Mouse (Mus musculus) liver, embryonic 16.5 days (tissue): ENCODE measurements at regions not wholly inside any gene's neighbourhood (a gene's known extent, or its start where the extent isn't known, plus 50 kb on each side); places are given as distances from the start of the nearest gene placed in this dataset.
A peak's percentile ranks its signal among the peaks of the same experiment; 100 is the strongest.

Experiments
- ATAC-seq: fragments of 200-750 bp; cut with Nextera tagmentation; 2 replicates; pipeline ENCODE4 v1.8.0; 2017; ENCODE audit warnings: low read depth, mild to moderate bottlenecking, moderate number of reproducible peaks, moderate library complexity
- H3K27ac ChIP-seq: fragments of 300-500 bp; sonication (generic); 2 replicates; pipeline ENCODE4 v1.5.1; 2014; ENCODE audit warnings: mild to moderate bottlenecking, low read length
- H3K27me3 ChIP-seq: fragments of 300-500 bp; sonication (generic); 2 replicates; pipeline ENCODE4 v1.6.1; 2014; ENCODE audit warnings: low read depth, low read length, mixed read lengths; ENCODE audit not compliant: control insufficient read depth, insufficient read depth
- H3K36me3 ChIP-seq: fragments of 300-500 bp; sonication (generic); 2 replicates; pipeline ENCODE4 v1.6.1; 2014; ENCODE audit warnings: mild to moderate bottlenecking; ENCODE audit not compliant: control insufficient read depth, insufficient read depth
- H3K4me1 ChIP-seq: fragments of 300-500 bp; sonication (generic); 2 replicates; pipeline ENCODE4 v1.6.1; 2014; ENCODE audit warnings: low read depth, low read length, mixed read lengths; ENCODE audit not compliant: control insufficient read depth
- H3K4me2 ChIP-seq: fragments of 300-500 bp; sonication (generic); 2 replicates; pipeline ENCODE4 v1.6.1; 2014; ENCODE audit warnings: low read depth, low read length, mixed read lengths
- H3K4me3 ChIP-seq: fragments of 300-500 bp; sonication (generic); 2 replicates; pipeline ENCODE4 v1.5.1; 2014; ENCODE audit warnings: low read depth, mild to moderate bottlenecking, low read length
- H3K9ac ChIP-seq: fragments of 300-500 bp; sonication (generic); 2 replicates; pipeline ENCODE4 v1.6.1; 2014; ENCODE audit warnings: low read depth, low read length
- H3K9me3 ChIP-seq: fragments of 300-500 bp; sonication (generic); replicated peaks from 2 replicates; pipeline ENCODE4 v1.6.1; 2016; ENCODE audit warnings: low read length; ENCODE audit not compliant: control insufficient read depth
- WGBS: fragments of 180-500 bp; shearing (Covaris S2); extraction: QIAGEN DNeasy Blood & Tissue Kit; methylation state at CpG from one replicate; pipeline ENCODE4 v1.1.7; 2014; ENCODE audit not compliant: insufficient replicate concordance; 5-methylcytosine and 5-hydroxymethylcytosine counted together

DNA sequence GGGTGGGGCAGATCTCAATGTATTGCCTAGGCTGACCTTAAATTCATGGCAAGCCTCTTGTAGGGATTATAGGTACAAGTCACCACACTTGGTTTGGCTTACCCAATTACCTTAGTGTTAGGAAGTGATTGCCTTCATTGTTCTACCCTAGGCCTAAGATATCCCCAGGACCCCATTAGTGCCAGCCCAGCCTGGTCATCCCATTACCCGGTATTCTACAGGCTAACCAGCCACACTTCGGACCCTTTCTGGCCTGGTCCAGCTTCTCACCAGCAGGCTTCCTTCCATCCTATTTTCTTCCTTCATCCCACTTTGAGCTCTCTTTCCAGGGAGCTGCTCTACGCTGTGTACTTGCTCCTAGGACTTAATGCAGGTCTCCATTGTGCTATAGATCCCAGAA, 59.5 kb downstream of the Tex35 start:
- no peak overlapping the region for H3K27ac ChIP-seq
- H3K27me3 ChIP-seq = no peaks in the 10 kb centered on the region
- no peaks in the 10 kb centered on the region for H3K36me3 ChIP-seq
- no peaks in the 10 kb centered on the region for H3K4me1 ChIP-seq
- no peaks in the 10 kb centered on the region for H3K9me3 ChIP-seq
- 74% methylated on average over 3 of the region's 3 CpGs for WGBS
- H3K4me3 ChIP-seq = no peak overlapping the region
- no peak overlapping the region for H3K4me2 ChIP-seq
- no peak overlapping the region for H3K9ac ChIP-seq
- no peak for ATAC-seq

- no peak for ATAC-seq
- Histone ChIP-seq H3K27me3 (no peaks in the 10 kb centered on the region), H3K27ac (no peak overlapping the region), H3K4me1 (no peaks in the 10 kb centered on the region), H3K9me3 (no peaks in the 10 kb centered on the region), H3K4me3 (no peak overlapping the region), H3K36me3 (no peaks in the 10 kb centered on the region), H3K9ac (no peak overlapping the region), H3K4me2 (no peak overlapping the region)
- WGBS = 26% methylated on average over 11 of the region's 11 CpGs
These were observed 60.1 kb downstream of the Tex35 start for GRCm38 (mm10) chr1:157048201-157048923.

- H3K9me3 ChIP-seq = no peaks in the 10 kb centered on the region
- no peaks in the 10 kb centered on the region for H3K36me3 ChIP-seq
- no peak for ATAC-seq
- H3K4me2 ChIP-seq = no peak overlapping the region
- H3K4me3 ChIP-seq = no peak overlapping the region
- H3K27me3 ChIP-seq = no peaks in the 10 kb centered on the region
- 51% methylated on average over 4 of the region's 4 CpGs for WGBS
- H3K9ac ChIP-seq = no peak overlapping the region
- H3K27ac ChIP-seq = no peak overlapping the region
- no peaks in the 10 kb centered on the region for H3K4me1 ChIP-seq
These were observed 60.7 kb downstream of the Tex35 start for GRCm38 (mm10) chr1:157047751-157048200.

GRCm38 (mm10) chr1:157046760-157047182, 61.7 kb downstream of the Tex35 start:
- Histone ChIP-seq H3K27me3 (no peaks in the 10 kb centered on the region), H3K27ac (no peak overlapping the region), H3K4me2 (no peak overlapping the region), H3K4me3 (no peak overlapping the region), H3K9ac (no peak overlapping the region), H3K4me1 (no peaks in the 10 kb centered on the region), H3K36me3 (no peaks in the 10 kb centered on the region), H3K9me3 (no peaks in the 10 kb centered on the region)
- WGBS = 36% methylated on average over 4 of the region's 4 CpGs
- no peak for ATAC-seq

DNA sequence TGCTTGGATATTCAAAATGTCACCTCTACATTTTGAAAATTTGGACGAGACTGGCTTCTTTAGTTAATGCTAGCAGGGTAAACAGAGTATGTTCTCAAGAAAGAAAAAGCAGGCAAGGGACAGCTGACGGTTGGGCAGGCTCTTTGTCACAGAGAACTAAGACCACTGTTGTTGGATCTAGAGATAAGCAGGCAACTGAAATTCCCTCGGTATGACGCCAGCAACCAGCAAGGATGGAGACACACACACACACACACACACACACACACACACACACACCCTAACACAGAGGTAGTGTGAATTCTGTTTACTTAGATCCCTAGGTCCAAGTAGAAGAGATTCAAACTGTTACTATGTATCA, 68.7 kb downstream of the Tex35 start:
- H3K27me3 ChIP-seq = no peaks in the 10 kb centered on the region
- 3% methylated on average over 4 of the region's 4 CpGs for WGBS
- peak overlapping the region; percentile 62 for H3K4me2 ChIP-seq
- peak overlapping the region; percentile 86 for H3K27ac ChIP-seq
- no peak overlapping the region for H3K4me3 ChIP-seq
- no peak overlapping the region for H3K9ac ChIP-seq
- no peaks in the 10 kb centered on the region for H3K9me3 ChIP-seq
- peaks cover 17% of the 10 kb centered on the region for H3K4me1 ChIP-seq
- peak; percentile 17; the same call in 1 of the 2 replicates for ATAC-seq
- no peaks in the 10 kb centered on the region for H3K36me3 ChIP-seq

DNA sequence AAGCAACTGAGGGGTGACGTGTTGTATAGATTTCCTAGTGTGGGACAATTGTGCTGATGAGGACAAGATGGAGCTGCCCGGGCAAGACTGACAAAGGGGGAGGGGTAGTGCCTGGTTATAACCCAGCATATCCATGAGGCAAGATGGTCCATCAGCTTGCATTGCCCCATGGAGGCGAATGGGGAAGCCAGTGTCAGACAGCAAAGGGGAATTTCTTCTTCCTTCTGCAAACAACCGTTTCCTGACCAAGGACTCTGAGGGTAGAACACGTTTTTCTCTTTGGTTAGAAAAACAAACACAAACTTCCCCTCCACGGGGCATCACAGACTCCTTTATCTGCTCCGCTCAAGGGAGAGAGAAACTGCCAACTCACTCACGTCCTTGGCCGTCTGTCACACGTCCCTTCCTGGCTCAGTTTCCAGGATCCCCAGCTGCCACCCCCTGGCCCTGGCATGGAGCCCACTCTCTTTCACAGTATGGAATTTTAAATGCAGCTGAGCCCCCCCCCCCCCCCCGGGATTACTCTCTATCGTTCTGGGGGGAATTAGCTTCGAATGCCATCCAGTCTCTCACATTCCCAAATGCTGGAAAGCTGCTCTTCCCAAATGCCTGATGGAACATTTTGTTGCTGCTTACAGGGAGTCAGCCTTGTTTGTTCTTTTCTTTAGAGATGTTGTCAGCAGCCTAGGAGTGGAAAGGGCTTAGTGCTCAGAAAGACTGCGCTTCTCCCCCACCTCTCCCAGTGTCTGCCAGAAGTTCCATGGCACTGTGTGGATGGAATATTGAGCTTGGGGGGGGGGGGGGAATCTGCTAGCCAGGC, 69.3 kb downstream of the Tex35 start:
- no peaks in the 10 kb centered on the region for H3K27me3 ChIP-seq
- no peaks in the 10 kb centered on the region for H3K9me3 ChIP-seq
- ATAC-seq = peak; percentile 95
- H3K4me2 ChIP-seq = peak overlapping the region; percentile 62
- H3K9ac ChIP-seq = peak overlapping the region; percentile 54
- H3K27ac ChIP-seq = peak overlapping the region; percentile 86
- WGBS = 3% methylated on average over 14 of the region's 14 CpGs
- H3K36me3 ChIP-seq = no peaks in the 10 kb centered on the region
- peaks cover 17% of the 10 kb centered on the region for H3K4me1 ChIP-seq
- H3K4me3 ChIP-seq = peak overlapping the region; percentile 33

- H3K4me3 ChIP-seq = no peak overlapping the region
- no peak overlapping the region; the same call in 1 of the 2 replicates for H3K9ac ChIP-seq
- WGBS = 58% methylated on average over 14 of the region's 14 CpGs
- peak overlapping the region; percentile 62 for H3K4me2 ChIP-seq
- no peaks in the 10 kb centered on the region for H3K36me3 ChIP-seq
- H3K9me3 ChIP-seq = no peaks in the 10 kb centered on the region
- ATAC-seq = no peak
- H3K27ac ChIP-seq = peak overlapping the region; percentile 86
- no peaks in the 10 kb centered on the region for H3K27me3 ChIP-seq
- peaks cover 17% of the 10 kb centered on the region for H3K4me1 ChIP-seq
These were observed 70.1 kb downstream of the Tex35 start for GRCm38 (mm10) chr1:157038111-157039008.

- no peak overlapping the region for H3K4me2 ChIP-seq
- peaks cover 17% of the 10 kb centered on the region for H3K4me1 ChIP-seq
- no peak overlapping the region for H3K4me3 ChIP-seq
- 68% methylated on average over 10 of the region's 10 CpGs for WGBS
- H3K27ac ChIP-seq = no peak overlapping the region
- no peaks in the 10 kb centered on the region for H3K27me3 ChIP-seq
- H3K9me3 ChIP-seq = no peaks in the 10 kb centered on the region
- H3K36me3 ChIP-seq = no peaks in the 10 kb centered on the region
- ATAC-seq = no peak
- no peak overlapping the region for H3K9ac ChIP-seq
These were observed 71.1 kb downstream of the Tex35 start for GRCm38 (mm10) chr1:157037246-157037991.
